Mouse (Mus musculus) lung, adult 2 months (tissue): ENCODE data around the gene Olfr312. TPM values are rescaled to one million over a fixed set of nuclear protein-coding genes. Genes with fewer than 3 reads are reported as not detected.
"Not testable (repeated sequence)": the region's sequence is repeated elsewhere in the genome, so short reads cannot be mapped to it uniquely, and the experiment has no call there.

Source experiments
- DNase-seq: peaks from one replicate; pipeline ENCODE4 v3.0.0; 2022
- H3K4me1 ChIP-seq: fragments of 200-500 bp; 2 replicates; pipeline ENCODE4 v1.6.1; 2011; ENCODE audit warnings: low read length; ENCODE audit not compliant: control insufficient read depth, insufficient read depth
- H3K4me3 ChIP-seq: fragments of 200-500 bp; replicated peaks from 2 replicates; pipeline ENCODE3; 2011; ENCODE audit warnings: low read depth, mild to moderate bottlenecking, control low read depth, low read length; ENCODE audit errors: extremely low read depth
- CTCF ChIP-seq: fragments of 200-500 bp; IDR thresholded peaks from 2 replicates; pipeline ENCODE4 v1.5.1; 2011; ENCODE audit warnings: mild to moderate bottlenecking, low read length, control low read depth; ENCODE audit not compliant: insufficient read depth
- POLR2A ChIP-seq: fragments of 200-500 bp; IDR thresholded peaks from 2 replicates; pipeline ENCODE4 v1.6.1; 2011; ENCODE audit warnings: low read depth, mild to moderate bottlenecking, control low read depth, low read length, borderline replicate concordance; ENCODE audit errors: extremely low read depth
- WGBS: fragments of 180-500 bp; shearing (Covaris S2); methylation state at CpG from one replicate; pipeline ENCODE4 v1.1.7; 2018; 5-methylcytosine and 5-hydroxymethylcytosine counted together
- polyA plus RNA-seq: library from polyadenylated mRNA; depleted of rRNA; stranded (reverse); fragments of >200 nt; gene quantifications from 2 replicates; pipeline ENCODE4 v1.2.3, GENCODE M21; 2012; rRNA removed

Gene Olfr312
- polyA plus RNA-seq, result not detected in 2 replicates

- not testable (repeated sequence) for DNase-seq, H3K4me3 ChIP-seq, H3K4me1 ChIP-seq
Measured at GRCm38 (mm10) chr11:58828937-58829336, at the start of gene Olfr312. Gene Olfr312, plus strand, starts transcription at chr11:58829237.

DNA sequence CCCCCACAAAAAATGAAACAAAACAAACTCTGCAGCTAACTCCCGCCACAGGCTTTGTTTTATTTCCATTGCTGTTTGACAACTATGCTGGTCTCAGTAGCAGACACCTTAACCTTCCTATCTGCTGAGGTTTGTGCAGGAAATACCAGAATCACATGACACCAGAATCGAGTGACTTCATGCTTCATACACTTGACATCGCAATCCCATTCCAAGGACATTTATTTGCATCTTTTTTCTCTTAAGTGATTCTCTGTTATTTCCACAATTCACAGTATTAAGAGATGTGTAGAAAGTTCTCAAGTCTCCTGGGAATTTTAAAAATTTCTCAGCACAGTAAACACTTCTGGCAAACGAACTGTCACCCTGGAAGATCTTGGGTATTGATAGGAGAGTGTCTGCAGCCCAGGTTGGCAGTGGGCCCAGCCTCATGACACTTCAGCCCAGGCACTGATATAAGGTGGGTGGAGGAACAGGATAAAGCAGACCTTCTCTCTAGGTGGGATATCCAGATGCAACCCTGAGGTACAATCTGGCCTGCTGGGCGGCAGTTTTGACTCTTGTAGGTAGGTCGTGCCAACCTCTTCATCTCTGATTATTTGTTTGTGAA, 46.5 kb upstream of the Olfr312 start, which contains the start of gene Olfr314:
Gene Olfr314 (plus strand): TSS at position 473 of the 610 bp plus-strand sequence.
- DNase-seq, result no peak
- TF ChIP-seq POLR2A (no peak), CTCF (no peak)
- Histone ChIP-seq H3K4me1 (no peaks in the 10 kb centered on the region), H3K4me3 (no peak within 1 kb of the TSS)
- WGBS, result 48% methylated on average over 6 of the region's 6 CpGs

- 78% methylated on average over 2 of the region's 2 CpGs for WGBS
- Histone ChIP-seq H3K4me3 (no peak overlapping the region), H3K4me1 (no peaks in the 10 kb centered on the region)
- TF ChIP-seq POLR2A (no peak), CTCF (no peak)
- DNase-seq, result no peak
Measured at GRCm38 (mm10) chr11:58784182-58784581, 44.9 kb upstream of the Olfr312 start.

GRCm38 (mm10) chr11:58787651-58788050, 41.4 kb upstream of the Olfr312 start:
- Histone ChIP-seq H3K4me1 (no peaks in the 10 kb centered on the region), H3K4me3 (no peak overlapping the region)
- 81% methylated on average over 10 of the region's 10 CpGs for WGBS
- TF ChIP-seq POLR2A (no peak), CTCF (no peak)
- no peak for DNase-seq

- WGBS, result 65% methylated on average over 8 of the region's 8 CpGs
- H3K4me3 ChIP-seq, result no peak overlapping the region
- DNase-seq, result no peak
- no peak for TF ChIP-seq POLR2A
- no peak for TF ChIP-seq CTCF
- H3K4me1 ChIP-seq, result no peaks in the 10 kb centered on the region
Measured at GRCm38 (mm10) chr11:58788346-58788745, 40.7 kb upstream of the Olfr312 start.

DNA sequence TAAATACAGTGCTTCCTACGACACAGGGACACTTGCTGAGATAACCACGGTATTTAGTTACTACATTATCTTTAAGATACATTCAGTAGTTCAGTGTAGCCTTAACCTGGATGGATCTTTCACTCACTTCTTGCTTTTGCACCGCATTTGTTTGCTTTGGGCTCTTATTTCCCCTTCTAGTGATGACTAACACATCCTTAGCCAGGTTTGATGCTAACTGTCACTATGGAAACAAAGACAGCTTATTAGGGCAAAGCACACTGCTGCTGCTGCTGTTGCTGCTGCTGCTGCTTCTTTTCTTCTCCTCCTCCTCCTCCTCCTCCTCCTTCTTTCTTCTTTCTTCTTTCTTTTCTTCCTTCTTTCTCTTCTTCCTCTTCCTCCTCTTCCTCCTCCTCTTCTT, 39.5 kb upstream of the Olfr312 start:
- H3K4me3 ChIP-seq, result no peak overlapping the region
- WGBS, result 26% methylated on average over 3 of the region's 3 CpGs
- no peak for DNase-seq
- TF ChIP-seq CTCF (no peak), POLR2A (no peak)
- H3K4me1 ChIP-seq, result no peaks in the 10 kb centered on the region

DNA sequence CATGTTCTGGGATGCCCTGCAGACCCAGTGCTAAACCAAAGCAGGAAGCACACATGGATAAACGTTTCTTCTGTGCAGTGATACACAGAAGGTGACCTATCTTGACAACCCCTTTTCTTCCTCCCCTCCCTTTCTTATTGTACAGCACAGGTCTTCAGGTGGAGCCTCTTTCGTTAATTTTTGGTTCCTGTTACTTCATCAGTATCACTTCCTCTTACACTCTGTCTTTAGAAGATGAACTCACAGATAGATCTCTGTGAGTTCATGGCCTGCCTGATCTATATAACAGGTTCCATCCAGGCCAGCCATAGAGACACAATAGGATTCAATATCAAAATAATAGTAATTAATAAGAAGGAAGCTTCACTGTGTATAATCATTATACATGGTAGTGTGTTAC, 39.0 kb upstream of the Olfr312 start:
- no peaks in the 10 kb centered on the region for H3K4me1 ChIP-seq
- 30% methylated on average over 2 of the region's 2 CpGs for WGBS
- no peak overlapping the region for H3K4me3 ChIP-seq
- TF ChIP-seq POLR2A (no peak), CTCF (no peak)
- no peak for DNase-seq

- TF ChIP-seq CTCF (no peak), POLR2A (no peak)
- 59% methylated on average over 6 of the region's 6 CpGs for WGBS
- no peak for DNase-seq
- Histone ChIP-seq H3K4me3 (no peak overlapping the region), H3K4me1 (no peaks in the 10 kb centered on the region)
Measured at GRCm38 (mm10) chr11:58790646-58791045, 38.4 kb upstream of the Olfr312 start.

GRCm38 (mm10) chr11:58795856-58796255, 33.2 kb upstream of the Olfr312 start:
- Histone ChIP-seq H3K4me3 (no peak overlapping the region), H3K4me1 (no peaks in the 10 kb centered on the region)
- TF ChIP-seq POLR2A (no peak), CTCF (no peak)
- no peak for DNase-seq
- 86% methylated on average over 2 of the region's 2 CpGs for WGBS

DNA sequence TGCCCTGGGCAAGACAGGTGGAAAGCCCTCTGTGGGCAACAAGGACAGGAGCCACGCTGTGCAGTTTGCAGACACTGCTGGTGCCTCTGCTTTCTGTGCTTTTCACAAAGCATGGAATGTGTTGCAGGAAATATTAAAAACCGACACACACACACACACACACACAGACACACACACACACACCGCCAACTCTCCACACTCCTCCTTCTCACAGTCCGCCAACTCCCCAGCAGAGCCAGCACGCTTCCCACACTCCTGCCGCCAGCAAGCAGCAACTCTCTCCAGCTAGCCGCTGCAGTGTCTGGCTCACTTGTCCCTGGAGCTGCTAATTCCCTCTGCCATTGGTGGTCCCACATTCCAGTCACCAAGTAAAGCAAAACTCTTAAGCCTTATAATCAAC, 32.2 kb upstream of the Olfr312 start:
- H3K4me3 ChIP-seq, result no peak overlapping the region
- WGBS, result 57% methylated on average over 7 of the region's 7 CpGs
- TF ChIP-seq POLR2A, result no peak
- no peak for TF ChIP-seq CTCF

More for the DNA sequence above, 32.2 kb upstream of the Olfr312 start:
- DNase-seq, result no peak
- no peaks in the 10 kb centered on the region for H3K4me1 ChIP-seq
